ENCODE assay signal across 8 mouse cellular contexts in genomic region chr11:97798782-97799145, GRCm38 (mm10). TPM values are rescaled to one million over a fixed set of nuclear protein-coding genes. Genes with fewer than 3 reads are reported as not detected.
DNase-seq lines count a peak whose midpoint lies in the region; ATAC-seq lines count a peak whose summit lies in the region.

Gene Lasp1, plus strand, starts transcription at chr11:97799000.

- ATAC-seq in common myeloid progenitor, adult 5-6 weeks (replicated peaks; ENCODE audit: low read depth, poor library complexity, severe bottlenecking), result 0 out of 2 replicates have a peak, but pooled peaks have one; percentile 9
- peak; percentile 60 for ATAC-seq in intestine, embryonic 14.5 days (replicated peaks; ENCODE audit: low FRiP score, low TSS enrichment, low read depth)
- ATAC-seq in megakaryocyte progenitor cell, adult 5-6 weeks (replicated peaks; ENCODE audit: poor library complexity), result 0 out of 2 replicates have a peak, but pooled peaks have one; percentile 27

- peaks cover 26% of the 10 kb centered on the region for H3K4me1 ChIP-seq in intestine, embryonic 14.5 days (replicated peaks; ENCODE audit: control insufficient read depth, insufficient read depth, low read length)

- peak within 1 kb of the TSS; percentile 96 for H3K27ac ChIP-seq in intestine, embryonic 14.5 days (ENCODE audit: low read depth)

- peak within 1 kb of the TSS; percentile 87 for H3K9ac ChIP-seq in intestine, embryonic 14.5 days (ENCODE audit: low read length)

- H3K9me3 ChIP-seq in intestine, embryonic 14.5 days (ENCODE audit: control insufficient read depth, low read length), result no peaks in the 10 kb centered on the region

- peak within 1 kb of the TSS; percentile 89 for H3K4me2 ChIP-seq in intestine, embryonic 14.5 days (ENCODE audit: low read length)

- intact Hi-C loops in gastrocnemius, postnatal 14 days (cut with DNase I; ENCODE audit: low total_unique reads), result loop anchor here (5.0 kb wide), 1 partner anchor 79 kb away; no protein-coding TSS in a partner anchor
- intact Hi-C loops in left cerebral cortex, postnatal 10 days (cut with DNase I), result loop anchor here (2.0 to 5.0 kb wide), 3 partner anchors 40 to 189 kb away; partner anchors contain the start of genes Fbxo47 and Plxdc1

- no peaks in the 10 kb centered on the region for H3K27me3 ChIP-seq in intestine, embryonic 14.5 days (replicated peaks; ENCODE audit: control insufficient read depth, insufficient read depth, low read length)

- peak within 1 kb of the TSS; percentile 99 for H3K4me3 ChIP-seq in intestine, embryonic 14.5 days (ENCODE audit: low read depth, low read length)

- WGBS in intestine, embryonic 14.5 days, result under 1% methylated on average over 11 of the region's 11 CpGs

- DNase-seq in ZHBTc4 (ENCODE audit: low read depth, low spot score), result peak; percentile 90
- DNase-seq in gastrocnemius, postnatal 14 days, result peak; percentile 75
- DNase-seq in intestine, embryonic 14.5 days (ENCODE audit: low spot score), result peak; percentile 99
- DNase-seq in left cerebral cortex, postnatal 10 days (ENCODE audit: extremely low spot score in 1 of 2, low spot score in 2 of 2), result peak; percentile 85 to 87
- peak; percentile 85 for DNase-seq in right cerebral cortex, postnatal 25 days
- peak; percentile 78 to 91 for DNase-seq in urinary bladder, postnatal 4 days (ENCODE audit: low spot score in 2 of 2)

- no peaks in the 10 kb centered on the region for H3K36me3 ChIP-seq in intestine, embryonic 14.5 days (ENCODE audit: control insufficient read depth, insufficient read depth, low read length)

RNA-seq across cellular contexts. Expression of gene Lasp1, which starts in this region (rescaled TPM):
- total RNA-seq in common myeloid progenitor, adult 5-6 weeks (2017), result 79.1 and 126 TPM in 2 replicates
- 10 to 100 TPM; 29.9 to 39.5 TPM for total RNA-seq in gastrocnemius, postnatal 14 days (2021)
- 85.1 and 88.6 TPM in 2 replicates for polyA plus RNA-seq in intestine, embryonic 14.5 days (2014; fragmentation: Nextera tagmentation; extraction: Ambion mirVana)
- total RNA-seq in left cerebral cortex, postnatal 10 days (2021), result 100 to 1,000 TPM; 190 to 203 TPM
- 40.1 and 47.2 TPM in 2 replicates for total RNA-seq in megakaryocyte progenitor cell, adult 5-6 weeks (2015)
- total RNA-seq in megakaryocyte progenitor cell, adult 5-6 weeks (2017), result 139 and 201 TPM in 2 replicates

Comparison
In these comparisons a context has a peak if more than half of its experiments do, and no peak if none do; other contexts are left out.
1. Peak in every context shown above with its lines: DNase-seq, ATAC-seq, H3K4me3 ChIP-seq and H3K27ac ChIP-seq.
2. ATAC-seq: peak in every context shown above with its lines; median percentile 60 in intestine, embryonic 14.5 days; 27 in megakaryocyte progenitor cell, adult 5-6 weeks; 9 in common myeloid progenitor, adult 5-6 weeks.